Mouse (Mus musculus) limb, embryonic 15.5 days (tissue): ENCODE measurements around the gene Rabgef1. TPM values are rescaled to one million over a fixed set of nuclear protein-coding genes. Genes with fewer than 3 reads are reported as not detected.
"Not testable (repeated sequence)": the region's sequence is repeated elsewhere in the genome, so short reads cannot be mapped to it uniquely, and the experiment has no call there.

ENCODE experiments used
- ATAC-seq: fragments of 200-750 bp; cut with Nextera tagmentation; 2 replicates; pipeline ENCODE4 v1.8.0; 2017; ENCODE audit warnings: low read depth, moderate TSS enrichment; ENCODE audit not compliant: insufficient number of reproducible peaks, low FRiP score, low TSS enrichment
- H3K27ac ChIP-seq: fragments of 300-500 bp; sonication (generic); 2 replicates; pipeline ENCODE4 v1.5.1; 2015; ENCODE audit warnings: moderate library complexity, mild to moderate bottlenecking, inconsistent platforms
- H3K27me3 ChIP-seq: fragments of 300-500 bp; sonication (generic); 2 replicates; pipeline ENCODE4 v1.6.1; 2015; ENCODE audit warnings: inconsistent platforms
- H3K36me3 ChIP-seq: fragments of 300-500 bp; sonication (generic); 2 replicates; pipeline ENCODE4 v1.6.1; 2015; ENCODE audit warnings: inconsistent platforms
- H3K4me1 ChIP-seq: fragments of 300-500 bp; sonication (generic); 2 replicates; pipeline ENCODE4 v1.6.1; 2015; ENCODE audit warnings: inconsistent platforms
- H3K4me2 ChIP-seq: fragments of 300-500 bp; sonication (generic); 2 replicates; pipeline ENCODE4 v1.6.1; 2015; ENCODE audit warnings: mild to moderate bottlenecking, inconsistent platforms
- H3K4me3 ChIP-seq: fragments of 300-500 bp; sonication (generic); 2 replicates; pipeline ENCODE4 v1.5.1; 2015; ENCODE audit warnings: mild to moderate bottlenecking, inconsistent platforms
- H3K9ac ChIP-seq: fragments of 300-500 bp; sonication (generic); 2 replicates; pipeline ENCODE4 v1.6.1; 2015; ENCODE audit warnings: inconsistent platforms
- H3K9me3 ChIP-seq: fragments of 300-500 bp; sonication (generic); 2 replicates; pipeline ENCODE4 v1.6.1; 2016; ENCODE audit warnings: inconsistent platforms
- WGBS: fragments of 180-500 bp; shearing (Covaris S2); methylation state at CpG from one replicate; pipeline ENCODE4 v1.1.7; 2015; 5-methylcytosine and 5-hydroxymethylcytosine counted together
- polyA plus RNA-seq: library from polyadenylated mRNA; unstranded; fragments of >200 nt; fragmentation: Nextera tagmentation; extraction: Ambion mirVana; gene quantifications from 2 replicates; pipeline ENCODE4 v1.2.1, GENCODE M21; 2015

Gene Rabgef1
- polyA plus RNA-seq, 1 experiment from 2014 or later = 31.8 TPM

- peak within 1 kb of the TSS; percentile 83 for H3K27ac ChIP-seq
- H3K9ac ChIP-seq = peak within 1 kb of the TSS; percentile 71
- H3K9me3 ChIP-seq = no peaks in the 10 kb centered on the region
- H3K27me3 ChIP-seq = no peaks in the 10 kb centered on the region
- peaks cover 22% of the 10 kb centered on the region; the same call in 1 of the 2 replicates for H3K4me1 ChIP-seq
- WGBS = under 1% methylated on average over 52 of the region's 52 CpGs
- H3K4me2 ChIP-seq = peak within 1 kb of the TSS; percentile 84
- ATAC-seq = peak; percentile 87
- peaks cover 34% of the 10 kb centered on the region for H3K36me3 ChIP-seq
- peak within 1 kb of the TSS; percentile 69 for H3K4me3 ChIP-seq
Measured at GRCm38 (mm10) chr5:130255017-130255720, 83.6 kb downstream of the Rabgef1 start, which contains the start of the genes Sbds and Tyw1. Gene Sbds (minus strand): TSS chr5:130255530. Gene Tyw1 (plus strand): TSS chr5:130255619.

GRCm38 (mm10) chr5:130255799-130256525 is 84.4 kb downstream of the Rabgef1 start:
- peaks cover 22% of the 10 kb centered on the region; the same call in 1 of the 2 replicates for H3K4me1 ChIP-seq
- not testable (repeated sequence) for ATAC-seq, H3K9me3 ChIP-seq, H3K9ac ChIP-seq, H3K27me3 ChIP-seq
- H3K36me3 ChIP-seq = peaks cover 26% of the 10 kb centered on the region
- 21% methylated on average over 20 of the region's 20 CpGs for WGBS
- peak overlapping the region; percentile 69 for H3K4me3 ChIP-seq
- peak overlapping the region; percentile 72 for H3K27ac ChIP-seq
- peak overlapping the region; percentile 84 for H3K4me2 ChIP-seq

GRCm38 (mm10) chr5:130256678-130257271 is 85.2 kb downstream of the Rabgef1 start:
- H3K9ac ChIP-seq = peak overlapping the region; percentile 68
- peaks cover 22% of the 10 kb centered on the region; the same call in 1 of the 2 replicates for H3K4me1 ChIP-seq
- H3K9me3 ChIP-seq = no peaks in the 10 kb centered on the region
- 0% methylated on average over 25 of the region's 25 CpGs for WGBS
- no peaks in the 10 kb centered on the region for H3K27me3 ChIP-seq
- H3K36me3 ChIP-seq = peaks cover 21% of the 10 kb centered on the region
- ATAC-seq = peak; percentile 94
- peak overlapping the region; percentile 87 for H3K27ac ChIP-seq
- H3K4me3 ChIP-seq = peak overlapping the region; percentile 69
- H3K4me2 ChIP-seq = peak overlapping the region; percentile 84

- peak overlapping the region; percentile 68 for H3K9ac ChIP-seq
- peak overlapping the region; percentile 84 for H3K4me2 ChIP-seq
- H3K27ac ChIP-seq = peak overlapping the region; percentile 87
- peaks cover 22% of the 10 kb centered on the region; the same call in 1 of the 2 replicates for H3K4me1 ChIP-seq
- H3K9me3 ChIP-seq = no peaks in the 10 kb centered on the region
- H3K36me3 ChIP-seq = peaks cover 16% of the 10 kb centered on the region
- WGBS = 6% methylated on average over 8 of the region's 8 CpGs
- ATAC-seq = no peak
- H3K27me3 ChIP-seq = no peaks in the 10 kb centered on the region
- H3K4me3 ChIP-seq = peak overlapping the region; percentile 69
Measured at GRCm38 (mm10) chr5:130257303-130257702, 85.7 kb downstream of the Rabgef1 start.

- Histone ChIP-seq H3K9ac (no peak overlapping the region), H3K9me3 (no peaks in the 10 kb centered on the region), H3K36me3 (peaks cover 43% of the 10 kb centered on the region), H3K4me3 (no peak overlapping the region), H3K4me2 (no peak overlapping the region), H3K27ac (no peak overlapping the region), H3K27me3 (no peaks in the 10 kb centered on the region), H3K4me1 (no peaks in the 10 kb centered on the region)
- 67% methylated on average over 11 of the region's 11 CpGs for WGBS
- ATAC-seq = no peak
Measured at GRCm38 (mm10) chr5:130263454-130263853, 91.9 kb downstream of the Rabgef1 start.

Other genes starting within 250 kb of the Rabgef1 start
- gene Vkorc1l1, start 229.8 kb upstream of the Rabgef1 start, polyA plus RNA-seq = 21.2 and 28.5 TPM in 2 replicates
- gene Gusb, start 168.7 kb upstream of the Rabgef1 start, polyA plus RNA-seq = 45.6 and 49.6 TPM in 2 replicates
- gene Asl, start 142.6 kb upstream of the Rabgef1 start, polyA plus RNA-seq = 27.7 and 29.0 TPM in 2 replicates
- 35.8 and 38.3 TPM in 2 replicates for gene Crcp, start 142.5 kb upstream of the Rabgef1 start, polyA plus RNA-seq
- 119 and 123 TPM in 2 replicates for gene Tpst1, start 98.5 kb upstream of the Rabgef1 start, polyA plus RNA-seq
- gene Kctd7, start 26.9 kb upstream of the Rabgef1 start, polyA plus RNA-seq = 6.4 and 6.9 TPM in 2 replicates
- 26.3 and 37.7 TPM in 2 replicates for gene Tmem248, start 45.3 kb downstream of the Rabgef1 start, polyA plus RNA-seq
- gene Sbds, start 83.7 kb downstream of the Rabgef1 start, polyA plus RNA-seq = 71.2 and 77.9 TPM in 2 replicates
- 23.1 and 25.1 TPM in 2 replicates for gene Tyw1, start 83.8 kb downstream of the Rabgef1 start, polyA plus RNA-seq
- 1.1 and 2.1 TPM in 2 replicates for gene Caln1, start 197.7 kb downstream of the Rabgef1 start, polyA plus RNA-seq
- gene A330070K13Rik, start 212.8 kb downstream of the Rabgef1 start, polyA plus RNA-seq = not detected in 2 replicates